Mouse (Mus musculus) adipocyte (in vitro differentiated cells): ENCODE data around the gene Sinhcaf.
A peak's percentile ranks its signal among the peaks of the same experiment; 100 is the strongest.
"Not testable (repeated sequence)": the region's sequence is repeated elsewhere in the genome, so short reads cannot be mapped to it uniquely, and the experiment has no call there.

ENCODE experiments used
- DNase-seq: peaks from one replicate; pipeline ENCODE4 v3.0.0-alpha.2; 2016; ENCODE audit warnings: low spot score

Gene Sinhcaf

DNA sequence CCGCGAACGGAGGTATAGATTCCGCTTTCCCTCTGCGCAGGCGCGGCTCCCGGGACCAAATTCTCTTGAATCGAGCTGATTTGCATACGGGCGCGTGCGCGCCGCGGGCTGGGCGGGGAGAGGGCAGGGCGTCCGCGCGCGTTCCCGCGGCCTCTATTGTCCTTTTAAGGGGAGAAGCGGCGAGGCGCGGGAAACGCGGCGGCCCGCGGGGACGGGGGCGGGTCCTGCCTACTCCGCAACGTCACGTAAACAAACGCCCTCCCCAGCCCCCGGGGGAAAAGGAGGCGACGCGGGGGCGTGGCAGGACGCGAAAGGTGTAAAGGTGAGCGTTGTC lies at the start of gene Sinhcaf:
Sinhcaf (minus strand) TSS at position 59 of the 334 bp plus-strand sequence.
- peak; percentile 92 for DNase-seq

DNA sequence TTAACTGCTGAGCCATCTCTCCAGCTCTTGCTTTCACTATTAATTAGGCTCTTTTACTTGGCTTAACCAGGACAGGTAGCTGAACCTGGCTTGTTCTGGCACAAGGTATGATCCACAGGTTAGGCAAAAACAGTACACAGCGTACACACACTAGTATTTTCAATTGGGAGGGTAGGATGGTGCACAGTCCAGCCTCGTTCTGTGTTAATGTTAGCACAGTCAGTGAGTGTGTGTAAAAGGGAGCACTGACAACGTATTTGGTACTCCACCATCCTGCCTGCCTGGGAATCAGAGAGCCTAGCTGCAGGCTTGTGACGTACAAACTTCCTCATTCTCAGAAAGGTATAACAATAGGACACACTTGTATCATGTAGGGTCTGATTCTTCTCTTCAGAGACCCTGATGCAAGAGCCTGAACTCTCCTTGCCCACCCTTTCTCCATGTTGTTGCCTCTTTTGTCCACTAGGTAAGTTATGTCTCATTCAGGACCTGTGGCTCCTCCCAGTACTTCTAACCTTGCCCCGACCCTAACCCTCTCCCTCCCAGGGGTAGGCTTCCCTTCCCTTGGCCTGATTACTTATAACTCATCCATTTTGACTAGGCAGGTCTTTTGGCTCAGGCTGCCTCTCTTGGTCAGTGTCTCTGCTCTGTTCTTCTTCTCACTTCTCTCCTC lies 48.2 kb upstream of the Sinhcaf start:
- DNase-seq: no peak

DNA sequence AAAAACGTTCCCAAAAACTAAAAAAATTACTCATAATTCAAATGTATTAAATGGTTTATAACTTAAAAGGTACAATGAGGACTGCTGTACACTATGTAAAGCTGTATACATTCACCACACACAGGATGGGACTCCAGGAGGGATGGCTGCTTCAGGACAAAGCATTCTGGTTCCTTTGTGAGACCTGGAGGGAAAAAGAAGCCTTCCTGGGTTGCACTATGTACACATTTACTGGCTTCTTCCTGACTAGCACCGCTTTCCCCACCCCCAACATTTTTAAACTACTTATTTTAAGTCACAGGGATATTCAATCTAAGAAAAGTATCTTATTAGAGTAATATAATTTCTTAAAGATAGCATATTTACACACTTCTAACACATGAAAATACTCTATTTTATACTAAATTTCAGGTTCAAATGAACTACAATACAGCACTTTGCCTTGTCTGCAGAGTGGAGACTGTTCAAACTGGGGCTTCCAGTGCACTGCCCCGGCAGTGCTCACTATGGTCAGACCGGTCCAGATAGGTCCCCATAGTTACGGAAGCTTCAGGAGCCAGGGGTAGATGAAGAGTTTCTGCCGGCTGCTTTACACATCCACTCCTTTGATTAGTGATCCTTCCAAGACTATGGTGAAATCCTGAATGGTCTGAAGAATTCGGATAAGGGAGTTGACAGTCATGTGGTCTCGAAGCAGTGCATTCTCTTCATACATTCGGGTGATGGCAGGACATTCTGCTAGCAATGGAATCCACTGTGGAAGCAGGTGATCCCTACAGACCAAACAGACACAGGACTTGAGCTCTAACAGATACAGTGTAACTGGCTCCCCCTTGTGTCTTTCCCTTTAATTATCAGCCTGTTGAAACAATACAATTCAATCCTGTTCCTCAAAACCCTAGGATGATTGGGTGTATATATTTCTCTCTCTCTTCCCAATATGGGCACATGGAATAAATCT lies 47.1 kb upstream of the Sinhcaf start:
- DNase-seq: peak; percentile 60

DNA sequence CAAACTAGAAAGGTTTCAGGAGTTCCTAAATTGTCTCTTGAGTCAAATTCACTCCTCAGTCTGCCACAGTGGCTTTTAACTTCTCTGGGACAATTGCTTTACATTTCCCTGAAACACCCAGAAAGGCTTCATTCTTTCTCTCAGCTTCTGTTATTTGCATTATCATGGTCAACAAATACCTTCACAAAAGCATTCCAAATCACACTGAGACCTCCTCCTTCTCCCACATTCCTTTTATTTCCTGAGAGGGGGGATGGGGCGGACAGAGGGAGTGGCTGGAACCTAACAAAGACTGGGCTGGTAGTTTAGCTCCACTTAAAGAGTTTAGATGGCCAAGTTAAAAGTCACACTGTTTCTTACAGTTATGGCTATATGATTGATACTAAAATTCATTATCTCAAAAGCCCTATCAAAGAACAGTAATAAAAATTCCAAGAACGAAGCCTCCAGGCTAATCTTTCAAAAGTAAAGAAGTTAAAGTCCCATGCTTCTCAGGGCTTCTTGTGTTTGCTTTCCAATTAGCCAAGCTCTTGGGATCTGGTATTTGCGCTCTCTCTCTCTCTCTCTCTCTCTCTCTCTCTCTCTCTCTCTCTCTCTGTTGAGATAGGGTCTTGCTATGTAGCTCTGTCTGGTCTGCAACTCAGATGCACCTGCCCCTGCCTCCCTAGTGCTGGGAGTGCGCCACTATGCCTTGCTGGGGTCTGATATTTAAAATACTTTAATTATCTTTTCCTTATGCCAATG lies 46.3 kb upstream of the Sinhcaf start:
- DNase-seq: no peak

DNA sequence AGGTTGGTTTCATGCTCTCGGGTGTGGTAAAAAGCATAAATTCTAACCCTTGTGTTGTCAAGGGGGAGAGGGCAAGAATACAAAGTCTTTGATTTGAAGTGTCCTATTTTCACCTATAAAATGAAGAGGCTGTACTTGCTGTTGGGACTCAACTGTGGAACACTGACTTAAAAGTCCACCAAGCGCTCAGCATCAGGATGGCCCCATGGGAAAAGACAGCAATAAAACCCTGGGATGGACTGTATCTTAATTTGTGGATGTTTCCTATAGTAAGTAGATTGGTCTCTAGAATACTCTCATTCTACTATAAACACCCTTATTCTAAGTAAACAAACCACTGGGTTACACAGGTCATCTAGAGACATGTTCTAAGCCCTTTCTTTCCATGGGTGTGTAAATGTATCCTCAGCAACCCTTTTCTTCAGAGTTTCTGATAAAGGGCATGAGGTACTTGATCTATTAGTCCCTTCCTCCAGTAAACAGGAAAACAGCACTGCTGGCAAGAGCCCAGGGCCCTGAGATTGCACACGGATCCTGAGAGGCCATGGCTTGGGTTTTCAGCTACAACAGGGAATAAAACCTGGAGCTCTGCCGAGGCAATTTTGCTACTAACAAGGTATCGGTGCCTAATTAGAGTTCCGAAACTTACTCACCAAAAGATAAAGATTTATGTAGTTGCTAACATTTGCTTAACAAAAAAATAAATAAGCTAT lies 45.5 kb upstream of the Sinhcaf start:
- DNase-seq: no peak

DNA sequence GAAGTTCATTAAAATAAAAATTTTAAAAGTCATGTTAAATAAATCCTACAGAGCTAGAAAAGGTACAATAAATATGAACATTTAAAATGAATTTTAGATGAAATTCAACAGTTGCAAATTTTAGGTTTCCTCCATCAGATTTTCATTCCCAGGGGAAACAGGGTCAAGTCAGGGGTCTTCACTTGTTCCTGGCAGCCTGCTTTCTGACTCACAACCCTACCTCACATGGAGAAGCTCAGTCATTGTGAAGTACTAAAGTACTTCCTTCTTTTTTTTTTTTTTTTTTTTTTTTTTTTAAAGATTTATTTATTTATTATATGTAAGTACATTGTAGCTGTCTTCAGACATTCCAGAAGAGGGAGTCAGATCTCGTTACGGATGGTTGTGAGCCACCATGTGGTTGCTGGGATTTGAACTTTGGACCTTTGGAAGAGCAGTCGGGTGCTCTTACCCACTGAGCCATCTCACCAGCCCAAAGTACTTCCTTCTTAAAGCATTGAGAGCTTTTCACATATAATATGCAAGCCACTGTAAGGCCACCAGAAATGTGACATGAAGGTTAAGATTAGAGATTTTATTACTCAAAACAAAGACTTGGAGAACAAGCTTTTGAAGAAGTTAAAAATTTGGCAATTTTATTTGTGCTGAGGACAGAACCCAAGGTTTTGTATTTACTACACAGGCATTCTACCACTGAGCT lies 43.7 kb upstream of the Sinhcaf start:
- not testable (repeated sequence) for DNase-seq

DNA sequence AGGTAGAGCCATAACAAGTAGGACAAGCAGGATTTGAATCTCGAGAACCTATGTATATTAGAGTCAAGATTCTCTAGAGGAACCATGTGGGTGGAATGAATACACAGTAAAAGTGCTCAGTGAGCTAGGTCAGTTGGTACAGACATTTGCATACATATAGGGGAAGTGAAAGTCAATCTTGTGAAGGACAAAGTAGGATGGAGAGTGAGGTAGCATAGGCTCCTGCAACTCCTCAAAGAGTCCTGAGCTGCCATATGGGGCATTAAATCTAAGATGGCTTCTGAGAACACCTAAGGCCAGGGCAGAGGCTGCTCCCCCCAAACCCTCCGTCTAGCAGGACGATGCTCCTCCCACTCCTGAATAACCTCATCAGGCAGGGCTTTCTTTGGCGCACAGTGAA lies 39.7 kb upstream of the Sinhcaf start:
- DNase-seq: no peak

DNA sequence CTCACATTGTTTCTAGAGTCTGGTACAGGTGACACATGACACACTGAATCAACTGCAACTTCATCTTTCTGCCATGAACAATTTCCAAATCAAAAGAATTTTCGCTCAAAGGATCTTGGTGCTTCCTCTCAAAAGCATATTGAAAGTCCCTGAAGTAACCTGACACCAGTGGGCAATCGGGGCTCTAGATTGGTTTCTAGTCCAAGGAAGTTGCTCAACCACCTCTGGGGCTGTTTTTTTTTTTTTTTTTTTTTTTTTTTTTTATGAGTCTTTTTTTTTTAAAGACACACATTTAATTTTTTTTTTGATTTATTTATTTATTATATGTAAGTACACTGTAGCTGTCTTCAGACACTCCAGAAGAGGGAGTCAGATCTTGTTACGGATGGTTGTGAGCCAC lies 34.2 kb upstream of the Sinhcaf start:
- DNase-seq: no peak

DNA sequence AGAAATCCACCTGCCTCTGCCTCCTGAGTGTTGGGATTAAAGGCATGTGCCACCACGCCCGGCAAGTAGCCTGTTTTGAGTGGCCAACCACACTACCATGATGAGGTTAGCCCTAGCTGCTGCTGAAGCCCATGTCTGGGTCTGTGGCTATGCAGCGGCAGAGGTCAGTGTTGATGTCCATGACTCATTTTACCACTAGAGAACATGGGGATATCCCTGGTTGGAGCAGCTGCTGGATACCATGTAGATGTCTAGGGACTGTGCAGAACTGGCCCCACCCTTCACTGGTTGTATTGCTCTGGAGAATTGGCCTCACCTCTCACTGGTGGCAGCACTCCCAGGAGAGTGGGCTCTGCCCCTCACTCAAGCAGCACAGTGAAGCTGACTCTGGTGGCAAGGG lies 28.8 kb upstream of the Sinhcaf start:
- no peak for DNase-seq

DNA sequence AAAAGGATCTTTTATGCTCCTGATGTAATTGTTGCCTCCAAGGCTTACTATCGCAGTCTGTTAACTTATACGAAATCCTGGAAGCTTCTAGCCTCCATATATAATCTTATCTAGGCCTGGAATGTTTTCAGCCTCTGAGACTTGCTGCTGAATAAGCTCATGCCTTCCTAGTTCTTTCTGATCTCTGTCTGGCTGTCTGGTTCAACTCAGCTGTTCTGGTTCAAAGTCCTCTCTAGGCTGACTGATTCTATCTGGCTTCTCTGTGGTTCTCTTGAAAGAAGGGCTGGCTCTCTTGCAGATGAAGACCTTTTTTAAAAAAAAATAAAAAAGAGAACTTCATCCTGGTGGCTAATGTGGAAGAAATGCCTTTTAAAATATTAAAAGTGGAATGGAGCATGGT lies 26.6 kb upstream of the Sinhcaf start:
- no peak for DNase-seq

DNA sequence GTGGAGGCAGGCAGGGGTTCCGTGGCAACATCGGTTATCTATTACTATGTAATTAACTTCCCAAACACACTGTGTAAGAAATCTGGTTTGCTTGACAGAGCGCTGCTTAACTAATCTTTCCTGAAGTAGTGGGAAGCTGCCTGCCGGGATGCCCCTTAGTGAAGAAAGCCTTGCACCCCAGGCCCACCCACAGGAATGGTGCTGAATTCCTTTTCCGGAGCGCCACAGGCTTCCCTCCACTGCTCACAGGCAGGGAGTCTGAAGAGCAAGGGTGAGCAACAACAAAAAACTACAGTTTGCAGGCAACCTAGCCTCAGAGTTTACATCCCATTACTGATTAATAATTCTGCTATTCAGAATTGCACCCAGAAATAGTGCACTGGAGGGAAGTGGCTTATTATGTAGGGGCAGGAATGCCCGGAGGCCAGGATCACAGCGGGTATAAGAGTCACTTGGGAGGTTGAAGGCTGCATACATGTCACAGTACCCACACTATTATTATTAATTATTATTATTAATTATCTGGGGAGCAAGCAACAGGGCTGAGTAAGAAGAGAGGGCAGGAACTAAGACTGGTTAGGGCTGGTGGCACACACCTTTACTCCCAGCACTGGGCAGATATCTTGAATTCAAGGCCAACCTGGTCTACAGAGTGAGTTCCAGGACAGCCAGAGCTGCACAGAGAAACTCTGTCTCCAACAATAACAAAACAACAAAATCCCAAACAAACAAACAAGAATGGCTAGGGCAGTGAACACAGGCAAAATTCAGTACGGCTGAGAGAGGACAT lies 26.0 kb upstream of the Sinhcaf start:
- DNase-seq: no peak

DNA sequence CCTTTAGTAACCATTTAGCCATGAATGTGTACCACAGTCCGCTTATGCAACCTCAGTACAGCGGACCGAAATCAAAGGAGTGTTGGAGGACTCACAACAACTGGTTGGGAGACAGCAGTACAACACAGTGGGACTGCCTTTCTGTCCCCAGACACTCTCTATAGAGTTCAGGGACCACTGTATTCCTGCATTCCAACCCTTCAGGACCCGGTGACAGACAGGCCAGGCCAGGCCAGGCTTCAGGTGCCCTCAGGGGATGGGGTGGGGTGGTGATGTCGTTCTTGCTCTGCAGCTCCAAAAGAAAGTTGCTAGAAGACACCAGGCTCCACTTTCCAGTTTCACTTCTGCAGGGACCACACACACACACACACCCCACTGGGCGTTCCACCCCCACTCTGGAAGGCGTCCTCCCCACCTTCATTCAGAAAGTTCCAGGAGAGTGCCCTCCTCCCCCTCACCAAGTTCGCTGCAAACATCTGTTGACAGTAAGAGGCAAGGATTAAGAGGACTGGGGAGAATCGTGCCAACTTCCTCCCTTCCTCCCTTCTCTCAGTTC lies 25.2 kb upstream of the Sinhcaf start:
- no peak for DNase-seq

DNA sequence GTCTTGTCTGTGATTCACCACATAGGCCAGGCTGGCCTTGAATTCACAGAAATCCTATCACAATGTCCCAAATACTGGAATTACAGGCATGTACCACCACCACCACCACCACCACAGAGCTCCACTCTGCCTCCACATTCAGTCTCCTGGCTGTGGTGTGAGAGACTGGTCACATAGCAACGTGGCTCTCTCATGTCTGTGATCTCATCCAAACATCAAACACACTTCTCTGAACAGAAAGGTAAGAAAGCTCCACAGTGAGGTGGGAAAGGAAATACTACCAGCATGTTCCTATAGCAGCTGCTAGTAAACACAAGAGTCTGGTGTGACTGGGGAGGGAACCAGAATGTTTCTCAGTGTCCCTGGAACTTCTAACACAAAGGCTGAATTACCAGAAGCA lies 15.0 kb upstream of the Sinhcaf start:
- no peak for DNase-seq

DNA sequence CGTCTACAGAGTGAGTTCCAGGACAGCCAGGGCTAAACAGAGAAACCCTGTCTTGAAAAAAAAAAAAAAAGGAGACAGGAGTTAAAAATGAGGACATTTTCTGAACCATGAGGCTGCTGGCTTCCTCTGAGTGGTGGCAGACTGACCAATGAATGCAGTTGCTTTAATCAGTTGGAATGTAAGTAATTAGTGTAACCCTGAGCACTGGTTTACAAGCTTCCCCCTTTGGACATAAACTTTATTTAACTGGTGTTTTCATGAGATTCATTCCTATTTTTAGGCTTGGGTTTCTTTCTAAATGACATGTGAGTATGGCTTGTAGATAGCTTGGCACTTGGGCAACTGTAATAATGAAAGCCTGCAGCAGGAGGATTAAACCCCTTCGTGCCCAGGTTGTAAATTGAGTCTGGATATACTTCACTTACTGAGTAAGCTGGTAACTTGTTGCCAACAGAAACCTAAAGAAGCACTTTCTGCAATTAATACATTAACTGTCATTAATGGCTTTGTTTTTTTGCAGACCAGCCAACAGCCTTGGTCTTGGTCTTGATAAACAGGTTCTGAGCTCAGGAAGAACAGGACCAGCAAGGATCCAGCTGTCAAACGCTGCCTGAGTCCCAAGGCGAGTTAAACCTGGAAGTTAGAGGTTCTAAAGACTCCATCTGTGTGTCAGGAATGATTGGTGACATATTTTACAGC lies 13.4 kb upstream of the Sinhcaf start:
- no peak for DNase-seq

DNA sequence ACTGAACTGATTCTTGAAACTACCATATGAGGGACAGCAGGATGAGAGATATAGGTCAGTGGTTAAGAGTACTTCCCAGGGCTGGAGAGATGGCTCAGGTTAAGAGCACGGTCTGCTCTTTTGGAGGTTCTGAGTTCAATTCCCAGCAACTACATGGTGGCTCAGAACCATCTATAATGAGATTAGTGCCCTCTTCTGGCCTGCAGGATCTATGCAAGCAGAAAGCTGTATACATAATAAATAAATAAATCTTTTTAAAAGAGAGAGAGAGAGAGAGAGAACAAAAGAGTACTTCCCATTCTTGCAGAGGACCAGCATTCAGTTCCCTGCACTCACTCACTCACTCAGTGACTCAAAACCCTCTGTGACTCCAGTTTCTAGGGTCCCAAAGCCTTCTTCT lies 12.4 kb upstream of the Sinhcaf start:
- no peak for DNase-seq

DNA sequence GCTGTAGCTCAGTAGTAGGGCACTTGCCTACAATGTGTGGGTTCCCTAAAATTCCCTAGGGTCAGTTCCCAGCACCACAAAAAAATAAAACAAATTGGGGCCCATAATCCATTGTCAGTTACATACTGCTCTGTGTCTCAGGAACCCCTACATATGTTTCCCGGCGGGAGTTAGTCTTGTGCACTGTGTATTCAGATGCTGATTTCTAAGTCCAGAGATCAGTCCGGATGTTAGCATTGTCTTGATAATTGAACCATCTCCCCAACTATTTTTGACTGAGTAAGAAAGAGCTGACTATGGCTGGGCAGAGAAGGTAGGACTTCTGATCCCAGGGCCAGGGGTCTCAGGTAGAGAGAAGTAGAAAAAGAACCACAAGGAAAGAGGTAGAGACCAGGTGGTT lies 10.8 kb upstream of the Sinhcaf start:
- DNase-seq: no peak

DNA sequence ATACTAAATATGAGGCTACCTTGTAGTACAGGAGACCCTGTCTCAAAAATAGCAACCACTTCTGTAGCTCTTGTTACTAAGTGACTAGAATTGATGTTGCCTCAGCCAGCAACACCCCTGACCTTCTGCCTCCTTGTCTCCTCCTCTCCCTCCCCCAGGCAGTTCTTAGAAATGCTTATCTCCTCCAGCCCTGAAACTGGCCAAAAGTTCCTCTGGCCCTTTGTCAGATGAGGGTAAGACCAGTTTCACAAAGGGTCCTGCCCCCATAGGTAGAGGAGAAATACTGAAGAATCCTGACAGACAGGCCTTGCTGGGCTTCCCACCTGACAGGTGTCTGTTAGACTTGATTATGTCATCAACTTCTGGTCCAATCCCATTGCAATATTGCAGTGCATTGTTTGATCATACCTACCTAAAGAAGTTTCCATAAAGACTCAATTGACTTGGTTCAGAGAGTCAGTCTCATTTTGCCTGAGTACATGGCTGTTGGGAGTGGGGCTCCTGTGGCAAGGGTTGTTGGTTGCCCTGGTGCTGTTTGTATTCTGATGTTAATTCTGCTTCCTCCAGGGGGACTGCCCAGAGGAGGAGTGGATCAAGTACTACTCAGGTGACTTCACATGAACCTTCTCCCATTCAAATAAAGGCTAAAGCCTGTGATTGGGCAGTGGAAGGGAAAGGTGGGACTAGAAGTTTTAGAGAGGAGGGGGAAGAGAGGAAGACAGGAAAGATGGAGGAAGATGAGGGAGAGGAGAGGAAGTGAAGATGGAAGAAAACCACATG lies 9.6 kb upstream of the Sinhcaf start:
- no peak for DNase-seq

DNA sequence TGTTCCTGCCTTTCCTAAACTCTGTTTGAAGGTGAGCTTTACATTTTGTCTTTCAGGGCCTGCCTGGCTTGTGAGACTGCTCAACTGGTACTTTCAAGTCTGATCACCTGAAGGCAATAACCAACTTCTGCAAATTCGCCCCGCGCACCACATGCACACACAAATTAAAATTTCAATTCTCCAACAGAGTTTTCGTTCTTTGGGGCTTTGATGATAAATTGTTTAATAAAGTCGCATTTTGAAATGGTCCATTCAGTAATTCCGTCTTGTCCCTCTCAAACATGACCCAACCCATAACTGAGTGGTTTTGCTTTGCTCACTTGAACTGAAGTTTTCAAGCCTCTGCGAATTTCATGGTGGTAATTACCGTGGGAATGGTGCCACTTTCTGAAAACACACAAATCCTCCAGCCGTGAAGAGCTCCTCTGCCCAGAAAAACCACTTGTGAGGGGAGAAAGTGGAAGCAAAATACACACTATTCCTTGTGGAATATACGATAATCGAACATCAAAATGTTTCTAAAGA lies 676 bp upstream of the Sinhcaf start:
- DNase-seq: no peak
